Mouse (Mus musculus): ENCODE measurements at regions not wholly inside any gene's neighbourhood (a gene's known extent, or its start where the extent isn't known, plus 50 kb on each side); places are given as distances from the start of the nearest gene placed in this dataset.

DNA sequence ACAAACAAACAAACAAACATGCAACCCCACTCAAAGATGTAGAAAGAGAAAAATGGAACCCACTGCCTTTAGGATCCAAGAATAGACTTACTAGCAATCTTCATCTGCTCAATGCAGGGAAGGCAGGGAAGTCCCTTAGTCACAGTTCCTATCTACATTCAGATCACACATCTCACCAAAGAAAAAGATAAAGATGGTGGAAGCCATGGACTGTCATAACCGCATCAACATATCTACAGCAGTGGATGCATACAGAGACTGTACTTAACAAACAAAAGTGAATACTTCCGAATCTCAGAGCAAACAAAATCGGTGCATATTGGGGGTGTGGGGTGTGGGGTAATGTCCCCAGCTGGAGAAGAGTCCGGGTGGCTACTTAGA lies 97.7 kb upstream of the Max start:
- peak overlapping the region; percentile 77 for H3K27ac ChIP-seq (ENCODE audit: low read length)
- H3K36me3 ChIP-seq (ENCODE audit: control insufficient read depth, insufficient read depth, low read length) = no peaks in the 10 kb centered on the region
- peak overlapping the region; percentile 46 for H3K4me2 ChIP-seq (ENCODE audit: low read depth, low read length)
- H3K9me3 ChIP-seq (replicated peaks; ENCODE audit: control insufficient read depth, low read length) = no peaks in the 10 kb centered on the region
- H3K4me1 ChIP-seq (ENCODE audit: control insufficient read depth, insufficient read depth, low read length) = peaks cover 15% of the 10 kb centered on the region; the same call in 1 of the 2 replicates
- no peak for ATAC-seq (ENCODE audit: insufficient read depth, low FRiP score)
- WGBS = 72% methylated on average over 4 of the region's 4 CpGs
- H3K4me3 ChIP-seq (replicated peaks; ENCODE audit: low read length) = no peak overlapping the region
- H3K9ac ChIP-seq (ENCODE audit: low read length) = peak overlapping the region; percentile 41; the same call in 1 of the 2 replicates
- no peaks in the 10 kb centered on the region for H3K27me3 ChIP-seq (ENCODE audit: control insufficient read depth, insufficient read depth, low read length)

DNA sequence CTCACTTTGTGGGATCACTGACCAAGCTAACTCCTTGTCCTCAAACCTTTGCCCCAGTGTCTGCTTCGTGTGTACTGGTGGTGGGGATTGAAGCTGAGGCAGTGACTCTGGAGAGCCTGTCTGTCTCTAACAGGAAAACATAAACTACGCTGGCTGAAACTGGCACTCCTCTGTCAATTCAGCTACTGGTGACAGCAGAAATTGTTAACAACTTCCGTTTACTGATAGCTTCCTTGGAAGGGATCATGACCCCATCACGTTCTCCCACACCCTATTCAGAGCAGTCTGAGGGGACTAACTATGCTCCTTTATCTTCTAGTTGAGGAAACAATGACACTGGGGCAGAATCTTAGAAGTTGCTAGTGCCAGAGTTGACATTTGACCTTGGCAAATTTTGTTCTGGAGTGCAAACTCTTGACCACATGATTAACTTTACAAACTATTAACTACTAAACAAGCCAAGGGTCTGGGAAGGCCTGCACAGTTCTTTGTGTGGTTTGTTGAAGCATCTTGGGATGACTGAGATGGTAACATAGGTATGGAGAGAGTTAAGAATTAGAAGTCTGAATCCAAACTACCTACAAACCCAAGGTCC lies 96.7 kb upstream of the Max start:
- H3K4me1 ChIP-seq (ENCODE audit: control insufficient read depth, insufficient read depth, low read length) = peaks cover 15% of the 10 kb centered on the region; the same call in 1 of the 2 replicates
- no peaks in the 10 kb centered on the region for H3K36me3 ChIP-seq (ENCODE audit: control insufficient read depth, insufficient read depth, low read length)
- 17% methylated on average over 4 of the region's 4 CpGs for WGBS
- H3K4me2 ChIP-seq (ENCODE audit: low read depth, low read length) = no peak overlapping the region
- no peak for ATAC-seq (ENCODE audit: insufficient read depth, low FRiP score)
- H3K9me3 ChIP-seq (replicated peaks; ENCODE audit: control insufficient read depth, low read length) = no peaks in the 10 kb centered on the region
- no peak overlapping the region for H3K27ac ChIP-seq (ENCODE audit: low read length)
- no peak overlapping the region for H3K9ac ChIP-seq (ENCODE audit: low read length)
- no peaks in the 10 kb centered on the region for H3K27me3 ChIP-seq (ENCODE audit: control insufficient read depth, insufficient read depth, low read length)
- no peak overlapping the region for H3K4me3 ChIP-seq (replicated peaks; ENCODE audit: low read length)

DNA sequence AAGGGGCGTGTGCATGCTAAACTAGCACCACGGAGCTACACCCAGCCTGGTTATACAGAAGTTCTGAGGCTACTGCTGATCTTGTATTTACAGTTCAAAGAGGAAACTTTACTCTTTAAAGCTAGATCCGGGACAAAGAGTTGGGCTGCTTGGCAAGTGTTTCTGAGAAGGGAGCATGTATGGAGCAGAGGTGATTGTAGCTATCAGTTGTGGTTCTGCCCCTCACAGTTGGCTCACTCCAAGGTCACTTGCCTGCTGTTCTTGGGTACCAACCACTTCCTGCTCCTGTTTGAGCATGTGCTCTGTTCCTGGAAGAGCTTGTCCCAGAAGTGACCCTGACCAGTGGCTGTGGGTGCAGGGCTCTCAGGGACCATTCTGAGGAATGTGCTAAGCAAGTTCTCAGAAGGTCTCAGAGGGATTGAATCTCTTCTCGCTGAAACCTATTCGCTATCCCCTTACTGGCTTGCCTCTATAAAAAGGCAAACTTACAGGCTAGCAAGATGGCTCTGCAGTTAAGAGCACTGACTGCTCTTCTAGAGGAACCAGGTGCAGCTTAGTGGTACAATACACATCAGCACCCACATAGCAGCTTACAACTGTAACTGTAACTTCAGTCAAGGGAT lies 94.9 kb upstream of the Max start:
- H3K4me1 ChIP-seq (ENCODE audit: control insufficient read depth, insufficient read depth, low read length) = peaks cover 15% of the 10 kb centered on the region; the same call in 1 of the 2 replicates
- H3K27ac ChIP-seq (ENCODE audit: low read length) = peak overlapping the region; percentile 71
- no peaks in the 10 kb centered on the region for H3K27me3 ChIP-seq (ENCODE audit: control insufficient read depth, insufficient read depth, low read length)
- no peaks in the 10 kb centered on the region for H3K9me3 ChIP-seq (replicated peaks; ENCODE audit: control insufficient read depth, low read length)
- no peaks in the 10 kb centered on the region for H3K36me3 ChIP-seq (ENCODE audit: control insufficient read depth, insufficient read depth, low read length)
- peak; percentile 87; the same call in 1 of the 2 replicates for ATAC-seq (ENCODE audit: insufficient read depth, low FRiP score)
- H3K4me2 ChIP-seq (ENCODE audit: low read depth, low read length) = no peak overlapping the region
- H3K4me3 ChIP-seq (replicated peaks; ENCODE audit: low read length) = no peak overlapping the region
- H3K9ac ChIP-seq (ENCODE audit: low read length) = no peak overlapping the region
- 53% methylated on average over 5 of the region's 5 CpGs for WGBS

DNA sequence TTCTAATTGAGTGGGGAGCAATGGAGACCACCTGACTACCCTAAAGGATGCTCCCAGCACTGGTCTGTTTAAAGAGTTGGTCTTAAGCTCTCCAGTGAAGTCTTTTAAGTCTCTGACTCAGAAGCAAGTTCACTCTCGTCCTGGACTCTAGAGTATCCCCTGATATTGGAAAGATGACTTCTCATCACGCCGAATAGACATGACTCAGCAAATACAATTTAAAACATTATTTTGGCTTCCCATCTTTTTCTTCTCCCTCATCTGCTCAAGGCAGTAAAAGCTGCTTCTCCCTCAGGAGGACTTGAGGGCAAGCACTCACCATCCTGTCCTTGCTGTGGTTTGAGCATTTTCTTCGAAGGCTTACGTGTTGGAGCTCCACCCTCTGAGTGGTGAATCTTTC lies 92.7 kb upstream of the Max start:
- Histone ChIP-seq H3K4me3 (replicated peaks; ENCODE audit: low read length) (no peak overlapping the region), H3K36me3 (ENCODE audit: control insufficient read depth, insufficient read depth, low read length) (no peaks in the 10 kb centered on the region), H3K4me2 (ENCODE audit: low read depth, low read length) (no peak overlapping the region), H3K9ac (ENCODE audit: low read length) (no peak overlapping the region), H3K27me3 (ENCODE audit: control insufficient read depth, insufficient read depth, low read length) (no peaks in the 10 kb centered on the region), H3K27ac (ENCODE audit: low read length) (no peak overlapping the region), H3K9me3 (replicated peaks; ENCODE audit: control insufficient read depth, low read length) (no peaks in the 10 kb centered on the region), H3K4me1 (ENCODE audit: control insufficient read depth, insufficient read depth, low read length) (peaks cover 6% of the 10 kb centered on the region; the same call in 1 of the 2 replicates)
- ATAC-seq (ENCODE audit: insufficient read depth, low FRiP score) = no peak
- WGBS = 85% methylated on average over 5 of the region's 5 CpGs

GRCm38 (mm10) chr12:77054211-77054610 lies 92.2 kb upstream of the Max start:
- Histone ChIP-seq H3K36me3 (ENCODE audit: control insufficient read depth, insufficient read depth, low read length) (no peaks in the 10 kb centered on the region), H3K4me3 (replicated peaks; ENCODE audit: low read length) (no peak overlapping the region), H3K9ac (ENCODE audit: low read length) (no peak overlapping the region), H3K27me3 (ENCODE audit: control insufficient read depth, insufficient read depth, low read length) (no peaks in the 10 kb centered on the region), H3K9me3 (replicated peaks; ENCODE audit: control insufficient read depth, low read length) (no peaks in the 10 kb centered on the region), H3K4me1 (ENCODE audit: control insufficient read depth, insufficient read depth, low read length) (peaks cover 5% of the 10 kb centered on the region; the same call in 1 of the 2 replicates), H3K4me2 (ENCODE audit: low read depth, low read length) (no peak overlapping the region), H3K27ac (ENCODE audit: low read length) (no peak overlapping the region)
- ATAC-seq (ENCODE audit: insufficient read depth, low FRiP score) = no peak
- WGBS = 85% methylated on average over 7 of the region's 7 CpGs

- no peak overlapping the region for H3K9ac ChIP-seq (ENCODE audit: low read length)
- H3K4me1 ChIP-seq (ENCODE audit: control insufficient read depth, insufficient read depth, low read length) = 0 out of 2 replicates have a peak, but pooled peaks cover 5% of the 10 kb centered on the region
- H3K9me3 ChIP-seq (replicated peaks; ENCODE audit: control insufficient read depth, low read length) = no peaks in the 10 kb centered on the region
- H3K4me3 ChIP-seq (replicated peaks; ENCODE audit: low read length) = no peak overlapping the region
- no peaks in the 10 kb centered on the region for H3K27me3 ChIP-seq (ENCODE audit: control insufficient read depth, insufficient read depth, low read length)
- H3K36me3 ChIP-seq (ENCODE audit: control insufficient read depth, insufficient read depth, low read length) = no peaks in the 10 kb centered on the region
- H3K27ac ChIP-seq (ENCODE audit: low read length) = no peak overlapping the region
- no peak overlapping the region for H3K4me2 ChIP-seq (ENCODE audit: low read depth, low read length)
- WGBS = 63% methylated on average over 6 of the region's 6 CpGs
- ATAC-seq (ENCODE audit: insufficient read depth, low FRiP score) = no peak
These were observed 90.9 kb upstream of the Max start for GRCm38 (mm10) chr12:77052853-77053252.

GRCm38 (mm10) chr12:77048380-77048779 lies 86.4 kb upstream of the Max start:
- no peak overlapping the region for H3K9ac ChIP-seq (ENCODE audit: low read length)
- H3K4me3 ChIP-seq (replicated peaks; ENCODE audit: low read length) = no peak overlapping the region
- H3K9me3 ChIP-seq (replicated peaks; ENCODE audit: control insufficient read depth, low read length) = no peaks in the 10 kb centered on the region
- H3K27ac ChIP-seq (ENCODE audit: low read length) = no peak overlapping the region
- no peaks in the 10 kb centered on the region for H3K36me3 ChIP-seq (ENCODE audit: control insufficient read depth, insufficient read depth, low read length)
- no peaks in the 10 kb centered on the region for H3K4me1 ChIP-seq (ENCODE audit: control insufficient read depth, insufficient read depth, low read length)
- no peak overlapping the region for H3K4me2 ChIP-seq (ENCODE audit: low read depth, low read length)
- WGBS = 36% methylated on average over 11 of the region's 11 CpGs
- no peaks in the 10 kb centered on the region for H3K27me3 ChIP-seq (ENCODE audit: control insufficient read depth, insufficient read depth, low read length)
- ATAC-seq (ENCODE audit: insufficient read depth, low FRiP score) = no peak

DNA sequence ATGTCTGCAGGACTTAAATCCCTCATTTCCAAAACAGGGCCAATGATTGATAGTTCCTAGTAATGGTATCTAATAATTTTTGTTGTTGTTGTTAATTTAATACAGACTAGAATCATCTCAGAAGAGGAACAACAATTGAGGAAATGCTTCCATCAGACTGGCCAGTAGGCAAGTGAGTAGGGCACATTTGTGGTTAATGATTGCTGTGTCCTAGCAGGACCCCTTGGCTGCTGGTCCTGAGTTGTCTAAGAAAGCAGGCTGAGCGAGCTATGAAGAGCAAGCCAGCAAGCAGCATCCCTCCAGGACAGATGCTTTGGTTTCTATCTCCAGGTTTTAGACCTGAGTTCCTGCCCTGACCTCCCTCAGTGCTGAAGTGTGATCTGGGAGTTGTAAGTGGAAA lies 85.3 kb upstream of the Max start:
- no peak overlapping the region for H3K9ac ChIP-seq (ENCODE audit: low read length)
- 73% methylated on average over 1 of the region's 1 CpGs for WGBS
- no peak for ATAC-seq (ENCODE audit: insufficient read depth, low FRiP score)
- no peak overlapping the region for H3K4me3 ChIP-seq (replicated peaks; ENCODE audit: low read length)
- H3K9me3 ChIP-seq (replicated peaks; ENCODE audit: control insufficient read depth, low read length) = no peaks in the 10 kb centered on the region
- no peaks in the 10 kb centered on the region for H3K27me3 ChIP-seq (ENCODE audit: control insufficient read depth, insufficient read depth, low read length)
- no peaks in the 10 kb centered on the region for H3K36me3 ChIP-seq (ENCODE audit: control insufficient read depth, insufficient read depth, low read length)
- H3K4me1 ChIP-seq (ENCODE audit: control insufficient read depth, insufficient read depth, low read length) = no peaks in the 10 kb centered on the region
- no peak overlapping the region for H3K4me2 ChIP-seq (ENCODE audit: low read depth, low read length)
- no peak overlapping the region for H3K27ac ChIP-seq (ENCODE audit: low read length)

- WGBS = 50% methylated on average over 2 of the region's 2 CpGs
- no peak overlapping the region for H3K9ac ChIP-seq (ENCODE audit: low read length)
- H3K27me3 ChIP-seq (ENCODE audit: control insufficient read depth, insufficient read depth, low read length) = no peaks in the 10 kb centered on the region
- H3K4me1 ChIP-seq (ENCODE audit: control insufficient read depth, insufficient read depth, low read length) = no peaks in the 10 kb centered on the region
- H3K9me3 ChIP-seq (replicated peaks; ENCODE audit: control insufficient read depth, low read length) = no peaks in the 10 kb centered on the region
- peak; percentile 37; the same call in 1 of the 2 replicates for ATAC-seq (ENCODE audit: insufficient read depth, low FRiP score)
- H3K4me3 ChIP-seq (replicated peaks; ENCODE audit: low read length) = no peak overlapping the region
- H3K4me2 ChIP-seq (ENCODE audit: low read depth, low read length) = no peak overlapping the region
- H3K36me3 ChIP-seq (ENCODE audit: control insufficient read depth, insufficient read depth, low read length) = no peaks in the 10 kb centered on the region
- H3K27ac ChIP-seq (ENCODE audit: low read length) = no peak overlapping the region
These were observed 84.0 kb upstream of the Max start for GRCm38 (mm10) chr12:77045956-77046355.
